Mouse (Mus musculus): ENCODE data around the gene Cpn1. TPM values are rescaled to one million over a fixed set of nuclear protein-coding genes. Genes with fewer than 3 reads are reported as not detected.

Cpn1 gene
- polyA plus RNA-seq, 1 experiment from 2014 or later = 80.6 TPM

DNA sequence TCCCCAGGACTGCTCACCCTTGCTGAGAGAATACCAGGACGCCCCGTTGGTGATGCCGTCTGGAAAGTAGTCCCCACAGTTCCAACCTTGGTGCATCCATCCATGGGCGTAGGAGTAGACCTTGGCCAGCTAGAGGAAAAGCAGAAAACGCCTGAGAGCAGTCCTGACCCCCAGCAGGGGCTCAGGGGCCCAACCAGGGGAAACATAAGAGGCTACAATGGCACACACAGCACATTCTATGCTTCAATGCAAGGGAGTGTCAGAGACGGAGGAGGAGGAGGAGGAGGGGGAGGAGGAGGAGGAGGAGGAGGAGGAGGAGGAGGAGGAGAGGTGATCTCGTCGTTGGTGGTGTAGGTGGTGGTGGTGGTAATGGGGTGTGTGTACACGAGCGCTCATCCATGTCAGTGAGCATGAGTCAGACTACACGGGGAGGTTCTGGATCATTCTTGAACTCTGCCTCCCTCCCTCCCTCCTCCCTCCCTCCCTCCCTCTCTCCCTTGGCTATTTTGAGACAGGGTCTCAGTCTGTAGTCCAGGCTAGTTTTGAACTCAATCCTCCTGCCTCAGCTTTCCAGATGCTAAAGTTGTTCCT is 17.8 kb downstream of the Cpn1 start:
- 29% methylated on average over 10 of the region's 11 CpGs for WGBS
- no peak overlapping the region for H3K4me2 ChIP-seq (replicated peaks; ENCODE audit: low read depth, low read length)
- peak overlapping the region; percentile 25; the same call in 1 of the 2 replicates for H3K27ac ChIP-seq (ENCODE audit: low read length)
- no peaks in the 10 kb centered on the region for H3K36me3 ChIP-seq (ENCODE audit: insufficient read depth, low read length)
- ATAC-seq (ENCODE audit: low FRiP score, low TSS enrichment) = peak; percentile 87
- H3K9me3 ChIP-seq (ENCODE audit: low read length) = no peaks in the 10 kb centered on the region
- no peak overlapping the region for H3K9ac ChIP-seq (replicated peaks; ENCODE audit: low read length)
- H3K4me3 ChIP-seq (ENCODE audit: low read length) = no peak overlapping the region
- H3K27me3 ChIP-seq (ENCODE audit: insufficient read depth, low read length) = no peaks in the 10 kb centered on the region
- peaks cover 6% of the 10 kb centered on the region; the same call in 1 of the 2 replicates for H3K4me1 ChIP-seq (ENCODE audit: insufficient read depth, low read length)

DNA sequence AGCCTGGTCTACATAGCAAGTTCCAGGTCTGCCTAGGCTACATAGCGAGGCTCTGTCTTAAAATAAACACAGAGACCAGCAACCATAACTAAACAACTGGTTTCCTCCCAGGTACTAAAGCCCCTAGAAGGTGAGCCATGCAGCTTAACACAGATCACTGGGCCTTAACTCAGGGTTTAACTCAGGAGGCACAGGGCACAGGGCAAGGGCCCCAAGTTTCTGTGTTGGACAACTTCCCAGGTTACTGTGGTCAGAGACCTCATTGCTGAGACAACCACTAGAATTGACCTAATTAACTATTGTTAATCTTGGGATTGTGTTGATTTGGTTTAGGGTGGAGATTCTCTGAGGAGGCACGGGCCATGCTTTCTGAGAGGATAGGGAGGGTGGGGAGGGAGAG is 19.9 kb downstream of the Cpn1 start:
- Histone ChIP-seq H3K9me3 (ENCODE audit: low read length) (no peaks in the 10 kb centered on the region), H3K36me3 (ENCODE audit: insufficient read depth, low read length) (no peaks in the 10 kb centered on the region), H3K4me2 (replicated peaks; ENCODE audit: low read depth, low read length) (no peak overlapping the region), H3K4me3 (ENCODE audit: low read length) (no peak overlapping the region), H3K9ac (replicated peaks; ENCODE audit: low read length) (no peak overlapping the region), H3K27me3 (ENCODE audit: insufficient read depth, low read length) (no peaks in the 10 kb centered on the region), H3K4me1 (ENCODE audit: insufficient read depth, low read length) (peaks cover 12% of the 10 kb centered on the region; the same call in 1 of the 2 replicates), H3K27ac (ENCODE audit: low read length) (no peak overlapping the region)
- WGBS = 71% methylated on average over 2 of the region's 2 CpGs
- no peak for ATAC-seq (ENCODE audit: low FRiP score, low TSS enrichment)

DNA sequence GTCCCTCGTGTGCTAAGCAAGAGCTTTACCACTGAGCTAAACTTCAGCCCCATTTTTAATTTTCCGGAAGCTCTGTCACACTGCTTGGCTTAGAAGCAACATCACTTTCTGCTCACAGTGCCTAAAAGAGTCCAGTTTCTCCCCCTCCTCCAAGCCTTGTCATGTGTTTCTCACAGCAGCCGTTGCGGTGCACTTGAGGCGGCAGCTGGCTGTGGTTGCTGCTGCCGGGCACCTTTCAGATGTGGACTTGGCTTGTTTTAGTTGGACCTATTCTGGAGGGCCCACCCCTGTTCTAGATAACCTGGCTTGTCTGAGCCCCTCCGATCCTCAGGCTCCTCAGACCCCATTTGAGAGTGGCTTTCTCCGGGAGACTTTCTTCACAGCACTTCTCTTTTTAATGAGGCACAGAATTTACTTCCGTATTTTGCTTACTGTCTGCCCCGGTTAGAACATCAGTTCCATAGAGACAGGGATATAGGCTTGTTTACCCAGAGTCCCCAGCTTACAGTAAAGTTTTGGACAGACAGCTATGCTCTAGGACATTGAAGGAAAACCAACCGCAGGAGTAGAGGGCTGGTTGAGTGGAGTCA is 20.8 kb downstream of the Cpn1 start:
- Histone ChIP-seq H3K27me3 (ENCODE audit: insufficient read depth, low read length) (no peaks in the 10 kb centered on the region), H3K27ac (ENCODE audit: low read length) (no peak overlapping the region), H3K4me1 (ENCODE audit: insufficient read depth, low read length) (peaks cover 12% of the 10 kb centered on the region; the same call in 1 of the 2 replicates), H3K9ac (replicated peaks; ENCODE audit: low read length) (no peak overlapping the region), H3K36me3 (ENCODE audit: insufficient read depth, low read length) (no peaks in the 10 kb centered on the region), H3K4me2 (replicated peaks; ENCODE audit: low read depth, low read length) (no peak overlapping the region), H3K4me3 (ENCODE audit: low read length) (no peak overlapping the region), H3K9me3 (ENCODE audit: low read length) (no peaks in the 10 kb centered on the region)
- ATAC-seq (ENCODE audit: low FRiP score, low TSS enrichment) = no peak
- 70% methylated on average over 11 of the region's 11 CpGs for WGBS

DNA sequence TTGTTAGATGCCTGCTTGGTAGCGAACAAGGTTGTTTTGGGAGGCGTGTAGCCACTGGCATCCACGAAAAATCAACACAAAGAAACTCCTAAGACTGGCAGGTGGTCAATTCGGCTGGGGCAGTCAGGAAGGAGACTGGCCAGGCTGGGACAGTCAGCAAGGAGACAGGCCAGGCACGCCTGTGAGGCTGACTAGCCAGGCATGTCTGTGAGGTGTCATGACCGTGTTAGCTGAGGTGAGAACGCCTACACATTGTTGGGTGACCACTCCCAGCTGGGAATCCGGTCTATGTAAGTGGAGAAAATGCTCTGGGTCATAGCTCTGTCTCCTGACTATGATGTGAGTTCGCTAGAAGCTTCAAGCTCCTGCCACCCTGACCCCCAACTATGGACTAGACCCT is 23.6 kb downstream of the Cpn1 start:
- no peaks in the 10 kb centered on the region for H3K36me3 ChIP-seq (ENCODE audit: insufficient read depth, low read length)
- H3K4me1 ChIP-seq (ENCODE audit: insufficient read depth, low read length) = peaks cover 9% of the 10 kb centered on the region; the same call in 1 of the 2 replicates
- no peak overlapping the region for H3K9ac ChIP-seq (replicated peaks; ENCODE audit: low read length)
- 18% methylated on average over 9 of the region's 9 CpGs for WGBS
- H3K4me2 ChIP-seq (replicated peaks; ENCODE audit: low read depth, low read length) = no peak overlapping the region
- H3K9me3 ChIP-seq (ENCODE audit: low read length) = no peaks in the 10 kb centered on the region
- no peak overlapping the region for H3K4me3 ChIP-seq (ENCODE audit: low read length)
- H3K27ac ChIP-seq (ENCODE audit: low read length) = no peak overlapping the region
- ATAC-seq (ENCODE audit: low FRiP score, low TSS enrichment) = peak; percentile 67
- no peaks in the 10 kb centered on the region for H3K27me3 ChIP-seq (ENCODE audit: insufficient read depth, low read length)

DNA sequence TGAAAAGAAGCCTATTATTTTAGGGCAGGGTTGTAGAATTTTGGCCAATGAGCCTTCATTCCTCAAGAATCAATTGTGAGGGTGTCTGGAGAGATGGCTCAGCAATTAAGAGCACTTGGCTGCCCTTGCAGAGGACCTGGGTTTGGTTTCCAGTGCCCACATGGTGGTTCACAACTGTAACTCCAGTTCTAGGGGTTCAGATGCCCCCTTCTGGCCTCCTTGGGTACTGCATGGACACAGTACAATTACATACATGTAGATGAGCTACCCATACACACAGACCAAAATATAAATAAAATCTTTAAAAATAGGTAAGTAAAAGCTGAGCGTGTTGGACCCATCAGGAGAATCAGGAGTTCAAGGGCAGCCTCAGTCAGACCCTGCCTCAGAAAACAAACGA is 25.2 kb downstream of the Cpn1 start:
- 91% methylated on average over 2 of the region's 2 CpGs for WGBS
- no peak overlapping the region for H3K9ac ChIP-seq (replicated peaks; ENCODE audit: low read length)

DNA sequence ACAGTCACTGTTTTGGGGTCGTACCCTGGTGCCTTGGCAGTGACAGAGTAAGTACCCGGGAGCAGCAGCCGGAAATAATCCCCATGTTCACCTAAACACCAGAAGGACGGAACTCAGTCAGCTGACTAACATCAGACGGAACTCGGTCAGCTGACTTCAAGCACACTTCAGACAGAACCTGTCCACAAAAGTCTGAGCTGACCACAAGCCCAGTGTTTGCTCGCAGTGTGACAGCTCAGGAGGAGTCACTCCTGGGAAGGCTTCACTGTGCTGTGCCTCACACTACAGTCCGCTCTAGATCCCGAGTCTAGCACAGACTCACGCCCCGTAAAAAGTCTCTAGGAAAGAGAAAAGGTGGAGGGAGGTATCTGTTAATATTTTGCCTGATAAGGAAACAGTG is 26.3 kb downstream of the Cpn1 start:
- Histone ChIP-seq H3K9ac (replicated peaks; ENCODE audit: low read length) (no peak overlapping the region), H3K4me2 (replicated peaks; ENCODE audit: low read depth, low read length) (no peak overlapping the region), H3K9me3 (ENCODE audit: low read length) (no peaks in the 10 kb centered on the region), H3K27me3 (ENCODE audit: insufficient read depth, low read length) (no peaks in the 10 kb centered on the region), H3K4me1 (ENCODE audit: insufficient read depth, low read length) (peaks cover 12% of the 10 kb centered on the region; the same call in 1 of the 2 replicates), H3K27ac (ENCODE audit: low read length) (no peak overlapping the region), H3K4me3 (ENCODE audit: low read length) (no peak overlapping the region), H3K36me3 (ENCODE audit: insufficient read depth, low read length) (no peaks in the 10 kb centered on the region)
- no peak for ATAC-seq (ENCODE audit: low FRiP score, low TSS enrichment)
- 87% methylated on average over 11 of the region's 11 CpGs for WGBS

More for the DNA sequence above, 25.2 kb downstream of the Cpn1 start:
- Histone ChIP-seq H3K4me3 (ENCODE audit: low read length) (no peak overlapping the region), H3K27me3 (ENCODE audit: insufficient read depth, low read length) (no peaks in the 10 kb centered on the region), H3K27ac (ENCODE audit: low read length) (no peak overlapping the region), H3K4me2 (replicated peaks; ENCODE audit: low read depth, low read length) (no peak overlapping the region), H3K9me3 (ENCODE audit: low read length) (no peaks in the 10 kb centered on the region), H3K4me1 (ENCODE audit: insufficient read depth, low read length) (peaks cover 12% of the 10 kb centered on the region; the same call in 1 of the 2 replicates), H3K36me3 (ENCODE audit: insufficient read depth, low read length) (no peaks in the 10 kb centered on the region)
- no peak for ATAC-seq (ENCODE audit: low FRiP score, low TSS enrichment)

DNA sequence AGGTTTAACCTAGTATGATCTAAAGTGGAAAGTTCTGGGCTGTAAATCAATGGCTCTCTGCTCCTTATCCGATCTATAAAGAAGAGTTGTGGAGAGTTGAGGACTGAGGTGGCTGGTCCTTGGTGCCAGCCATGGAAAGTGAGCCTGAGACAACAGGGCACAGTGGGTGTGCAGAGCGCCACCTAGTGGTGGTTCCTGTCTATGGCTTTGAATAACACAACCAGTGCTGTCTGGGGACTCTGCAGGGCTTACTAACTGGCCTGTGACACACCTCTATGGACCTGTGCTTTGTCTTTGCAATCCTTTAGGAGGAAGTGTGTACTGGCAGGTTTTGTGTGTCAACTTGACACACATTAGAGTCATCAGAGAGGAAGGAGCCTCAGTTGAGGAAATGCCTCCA is 27.2 kb downstream of the Cpn1 start:
- peaks cover 12% of the 10 kb centered on the region; the same call in 1 of the 2 replicates for H3K4me1 ChIP-seq (ENCODE audit: insufficient read depth, low read length)
- H3K4me3 ChIP-seq (ENCODE audit: low read length) = no peak overlapping the region
- H3K4me2 ChIP-seq (replicated peaks; ENCODE audit: low read depth, low read length) = no peak overlapping the region
- no peaks in the 10 kb centered on the region for H3K36me3 ChIP-seq (ENCODE audit: insufficient read depth, low read length)
- no peaks in the 10 kb centered on the region for H3K9me3 ChIP-seq (ENCODE audit: low read length)
- H3K27me3 ChIP-seq (ENCODE audit: insufficient read depth, low read length) = no peaks in the 10 kb centered on the region
- H3K27ac ChIP-seq (ENCODE audit: low read length) = no peak overlapping the region
- ATAC-seq (ENCODE audit: low FRiP score, low TSS enrichment) = peak; percentile 60; the same call in 1 of the 2 replicates
- WGBS = 3% methylated on average over 2 of the region's 2 CpGs
- H3K9ac ChIP-seq (replicated peaks; ENCODE audit: low read length) = no peak overlapping the region

DNA sequence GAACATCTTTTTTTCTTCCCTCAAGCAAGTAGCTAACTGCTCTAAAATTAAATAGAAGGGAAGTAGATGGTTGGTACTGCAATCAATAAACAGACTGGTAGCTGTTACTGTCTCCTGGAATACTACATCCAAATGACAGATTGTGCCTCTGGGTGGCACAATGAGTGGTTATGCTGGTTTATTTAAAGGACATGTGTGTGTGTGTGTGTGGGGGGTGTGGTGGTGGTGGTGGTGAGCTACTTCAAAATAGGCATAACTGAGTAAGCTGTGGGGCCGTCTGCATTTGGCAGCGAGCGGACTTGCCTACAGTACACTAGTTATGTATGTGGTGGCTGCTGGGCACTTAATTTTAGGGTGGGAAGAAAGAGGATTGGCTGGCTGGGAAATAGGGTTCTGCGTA is 28.5 kb downstream of the Cpn1 start:
- no peak overlapping the region for H3K4me2 ChIP-seq (replicated peaks; ENCODE audit: low read depth, low read length)
- no peak overlapping the region for H3K9ac ChIP-seq (replicated peaks; ENCODE audit: low read length)
- no peak overlapping the region for H3K4me3 ChIP-seq (ENCODE audit: low read length)
- no peak for ATAC-seq (ENCODE audit: low FRiP score, low TSS enrichment)
- WGBS = 73% methylated on average over 4 of the region's 4 CpGs
- H3K9me3 ChIP-seq (ENCODE audit: low read length) = no peaks in the 10 kb centered on the region
- no peak overlapping the region for H3K27ac ChIP-seq (ENCODE audit: low read length)
- H3K27me3 ChIP-seq (ENCODE audit: insufficient read depth, low read length) = no peaks in the 10 kb centered on the region
- peaks cover 9% of the 10 kb centered on the region; the same call in 1 of the 2 replicates for H3K4me1 ChIP-seq (ENCODE audit: insufficient read depth, low read length)
- no peaks in the 10 kb centered on the region for H3K36me3 ChIP-seq (ENCODE audit: insufficient read depth, low read length)

DNA sequence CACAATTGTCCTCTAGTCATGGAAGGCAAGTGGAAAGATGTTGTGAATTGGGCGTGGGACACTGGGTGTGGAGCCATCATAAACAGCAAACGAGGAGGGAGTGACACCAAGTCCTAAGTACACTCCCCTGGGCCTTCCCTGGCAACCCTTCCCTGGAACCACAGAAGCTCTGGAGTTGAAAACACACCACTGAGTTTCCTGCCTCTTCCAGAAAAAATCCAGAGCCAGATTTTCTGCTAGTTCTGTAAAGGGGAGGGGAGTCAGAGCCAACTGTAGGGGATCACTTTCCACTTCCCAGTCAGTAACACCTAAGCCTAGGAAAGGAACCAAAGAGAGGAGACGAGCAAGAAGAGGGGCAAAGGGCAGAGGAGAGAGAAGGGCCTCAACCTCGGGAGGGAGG is 29.0 kb downstream of the Cpn1 start:
- no peak overlapping the region for H3K9ac ChIP-seq (replicated peaks; ENCODE audit: low read length)
- no peak overlapping the region for H3K27ac ChIP-seq (ENCODE audit: low read length)
- no peak for ATAC-seq (ENCODE audit: low FRiP score, low TSS enrichment)
- no peaks in the 10 kb centered on the region for H3K36me3 ChIP-seq (ENCODE audit: insufficient read depth, low read length)
- H3K4me3 ChIP-seq (ENCODE audit: low read length) = no peak overlapping the region
- no peak overlapping the region for H3K4me2 ChIP-seq (replicated peaks; ENCODE audit: low read depth, low read length)
- 9% methylated on average over 4 of the region's 4 CpGs for WGBS
- peaks cover 7% of the 10 kb centered on the region; the same call in 1 of the 2 replicates for H3K4me1 ChIP-seq (ENCODE audit: insufficient read depth, low read length)
- H3K27me3 ChIP-seq (ENCODE audit: insufficient read depth, low read length) = no peaks in the 10 kb centered on the region
- H3K9me3 ChIP-seq (ENCODE audit: low read length) = no peaks in the 10 kb centered on the region

DNA sequence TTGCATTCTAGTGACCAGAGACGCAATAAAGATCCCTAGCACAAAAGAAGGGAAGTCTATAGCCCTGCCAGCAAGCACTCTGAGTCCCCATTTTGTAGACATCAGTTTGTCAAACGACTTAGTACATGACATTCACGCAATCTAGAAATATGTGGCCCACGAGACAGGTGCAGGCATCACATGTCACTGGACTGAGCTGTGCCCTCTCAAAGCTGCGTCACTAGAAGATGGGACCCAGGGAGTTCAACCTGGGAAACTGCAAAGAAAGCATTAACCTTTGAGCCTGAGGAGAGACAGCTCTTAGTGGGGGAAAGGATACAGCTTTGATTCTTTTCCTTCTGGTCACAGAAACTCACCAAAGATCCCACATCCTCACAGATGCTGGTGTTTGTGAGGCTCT is 31.1 kb downstream of the Cpn1 start:
- H3K27me3 ChIP-seq (ENCODE audit: insufficient read depth, low read length) = no peaks in the 10 kb centered on the region
- peaks cover 7% of the 10 kb centered on the region; the same call in 1 of the 2 replicates for H3K4me1 ChIP-seq (ENCODE audit: insufficient read depth, low read length)
- WGBS = 59% methylated on average over 5 of the region's 5 CpGs
- H3K9me3 ChIP-seq (ENCODE audit: low read length) = no peaks in the 10 kb centered on the region
- H3K9ac ChIP-seq (replicated peaks; ENCODE audit: low read length) = no peak overlapping the region
- no peaks in the 10 kb centered on the region for H3K36me3 ChIP-seq (ENCODE audit: insufficient read depth, low read length)
- no peak overlapping the region for H3K4me2 ChIP-seq (replicated peaks; ENCODE audit: low read depth, low read length)
- H3K4me3 ChIP-seq (ENCODE audit: low read length) = no peak overlapping the region
- H3K27ac ChIP-seq (ENCODE audit: low read length) = no peak overlapping the region
- no peak for ATAC-seq (ENCODE audit: low FRiP score, low TSS enrichment)
